Mouse (Mus musculus): ENCODE measurements around the gene Brpf3.

DNA sequence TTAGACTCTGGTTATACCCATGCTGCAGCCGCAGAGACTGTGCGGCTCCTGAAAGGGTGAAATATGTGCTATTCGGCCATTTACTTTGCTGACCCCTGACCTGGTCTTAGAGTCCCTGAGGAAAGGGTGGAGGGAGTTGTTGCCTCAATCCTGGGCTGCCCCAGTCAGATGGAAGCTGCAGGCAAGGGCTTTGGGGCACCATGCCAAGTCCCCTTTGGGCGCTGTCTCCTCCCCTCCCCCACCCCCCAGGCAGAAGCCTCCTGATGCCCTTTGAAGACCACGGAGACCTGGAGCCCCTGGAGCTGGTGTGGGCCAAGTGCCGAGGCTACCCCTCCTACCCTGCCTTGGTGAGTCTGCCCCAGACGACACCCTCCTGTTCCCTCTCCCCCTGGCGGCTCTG, 30.2 kb downstream of the Brpf3 start:
- TF ChIP-seq CTCF (IDR thresholded peaks at IDR 0.05; ENCODE audit: insufficient read depth, low read length) (no peak), POLR2A (IDR thresholded peaks at IDR 0.05; ENCODE audit: borderline replicate concordance, extremely low read depth, low read depth, low read length) (no peak)

All from lung, adult 2 months (tissue).